In genomic region chr6:120037004-120037635, GRCm38 (mm10) we compare ENCODE assay signal across 8 mouse cellular contexts. TPM values are rescaled to one million over a fixed set of nuclear protein-coding genes. Genes with fewer than 3 reads are reported as not detected.
DNase-seq lines count a peak whose midpoint lies in the region; ATAC-seq and TF ChIP-seq lines count a peak whose summit lies in the region.

No protein-coding gene starts in this region.

- H3K4me2 ChIP-seq in hindbrain, postnatal 0 days (ENCODE audit: low read depth, low read length): peak overlapping the region; percentile 98

- intact Hi-C loops in left cerebral cortex, postnatal 10 days (cut with DNase I): loop anchor here (5.0 to 10.0 kb wide), 3 partner anchors 35 to 552 kb away; no protein-coding TSS in a partner anchor

- WGBS in hindbrain, postnatal 0 days: under 1% methylated on average over 51 of the region's 51 CpGs

- H3K9me3 ChIP-seq in hindbrain, postnatal 0 days (ENCODE audit: low read length): no peaks in the 10 kb centered on the region
- H3K9me3 ChIP-seq in megakaryocyte, embryonic 14.5 days: no peaks in the 10 kb centered on the region

- peak overlapping the region; percentile 84 for H3K9ac ChIP-seq in hindbrain, postnatal 0 days (replicated peaks; ENCODE audit: low read length)

- no peak for TF ChIP-seq POLR2A in cortical plate, adult 2 months (IDR thresholded peaks at IDR 0.05; ENCODE audit: extremely low read depth, insufficient read depth, low read length)

- ATAC-seq in hindbrain, postnatal 0 days: peak; percentile 18

- 0 out of 2 replicates have a peak, but pooled peaks cover 1% of the 10 kb centered on the region for H3K4me1 ChIP-seq in cortical plate, adult 2 months (ENCODE audit: control insufficient read depth, insufficient read depth, low read length)
- H3K4me1 ChIP-seq in hindbrain, postnatal 0 days (ENCODE audit: insufficient read depth, low read length): peaks cover 9% of the 10 kb centered on the region
- peaks cover 33% of the 10 kb centered on the region for H3K4me1 ChIP-seq in megakaryocyte, embryonic 14.5 days

- 0 out of 2 replicates have a peak overlapping the region, but pooled peaks have one; percentile 66 for H3K27ac ChIP-seq in cortical plate, adult 2 months (ENCODE audit: insufficient read depth, low read length)
- H3K27ac ChIP-seq in hindbrain, postnatal 0 days: peak overlapping the region; percentile 97

- TF ChIP-seq CTCF in cortical plate, adult 2 months (IDR thresholded peaks at IDR 0.05; ENCODE audit: extremely low read depth, insufficient read depth, low read length): 0 out of 2 replicates have a peak, but pooled peaks have one; percentile 2
- TF ChIP-seq CTCF in hindbrain, postnatal 0 days (IDR thresholded peaks at IDR 0.05; ENCODE audit: low read depth): peak; percentile 77

- H3K27me3 ChIP-seq in hindbrain, postnatal 0 days (ENCODE audit: insufficient read depth, low read length): no peaks in the 10 kb centered on the region
- H3K27me3 ChIP-seq in megakaryocyte, embryonic 14.5 days (replicated peaks): no peaks in the 10 kb centered on the region

- peak overlapping the region; percentile 83 for H3K4me3 ChIP-seq in cortical plate, adult 2 months (ENCODE audit: insufficient read depth, low read length)
- H3K4me3 ChIP-seq in hindbrain, postnatal 0 days (ENCODE audit: low read length): peak overlapping the region; percentile 90
- peak overlapping the region; percentile 100 for H3K4me3 ChIP-seq in megakaryocyte, embryonic 14.5 days (replicated peaks)

- DNase-seq in adipocyte (ENCODE audit: low spot score): peak; percentile 75
- DNase-seq in gastrocnemius, adult 8-10 months (ENCODE audit: low spot score in 2 of 2): peak; percentile 50 to 61
- peak; percentile 70 for DNase-seq in hindbrain, postnatal 0 days (ENCODE audit: low spot score)
- DNase-seq in left cerebral cortex, postnatal 10 days (ENCODE audit: extremely low spot score in 1 of 2, low spot score in 2 of 2): peak; percentile 48 to 87
- DNase-seq in right cerebral cortex, adult 2 months (ENCODE audit: low spot score in 2 of 2): peak; percentile 48 to 55
- DNase-seq in urinary bladder, postnatal 25 days (ENCODE audit: low spot score): peak; percentile 47

- H3K36me3 ChIP-seq in hindbrain, postnatal 0 days (ENCODE audit: insufficient read depth, low read length): no peaks in the 10 kb centered on the region
- peaks cover 14% of the 10 kb centered on the region for H3K36me3 ChIP-seq in megakaryocyte, embryonic 14.5 days (replicated peaks; ENCODE audit: low read length)

RNA-seq across cellular contexts. Expression of gene Wnk1, which starts 1.4 kb away (rescaled TPM):
- 206 and 212 TPM in 2 replicates for polyA plus RNA-seq in cortical plate, adult 2 months (2012; rRNA removed)
- 100 to 1,000 TPM; 283 to 518 (median 382) TPM for total RNA-seq in gastrocnemius, adult 8-10 months (2022)
- 118 and 133 TPM in 2 replicates for total RNA-seq in hindbrain, postnatal 0 days (2014; rRNA removed)
- polyA plus RNA-seq in hindbrain, postnatal 0 days (2015; fragmentation: Nextera tagmentation; extraction: Ambion mirVana): 42.7 and 42.8 TPM in 2 replicates
- 100 to 1,000 TPM; 118 to 121 TPM for total RNA-seq in left cerebral cortex, postnatal 10 days (2021)
- 5.5 and 12.2 TPM in 2 replicates for polyA plus RNA-seq in megakaryocyte, embryonic 14.5 days (2012; ENCODE audit: insufficient read depth, low replicate concordance)

RNA-seq across cellular contexts. Expression of gene Ninj2, which starts 56.0 kb away (rescaled TPM):
- polyA plus RNA-seq in cortical plate, adult 2 months (2012; rRNA removed): 6.9 and 7.0 TPM in 2 replicates
- not detected for total RNA-seq in gastrocnemius, adult 8-10 months (2022)
- not detected in 2 replicates for total RNA-seq in hindbrain, postnatal 0 days (2014; rRNA removed)
- polyA plus RNA-seq in hindbrain, postnatal 0 days (2015; fragmentation: Nextera tagmentation; extraction: Ambion mirVana): not detected in 2 replicates
- under 1 TPM; 0.43 to 0.45 TPM for total RNA-seq in left cerebral cortex, postnatal 10 days (2021)
- polyA plus RNA-seq in megakaryocyte, embryonic 14.5 days (2012; ENCODE audit: insufficient read depth, low replicate concordance): not detected in 2 replicates

Comparison
In these comparisons a context has a peak if more than half of its experiments do, and no peak if none do; other contexts are left out.
1. Peak in every context shown above with its lines: DNase-seq, ATAC-seq, H3K4me3 ChIP-seq and H3K27ac ChIP-seq.